Mouse (Mus musculus) cortical plate, adult 2 months (tissue): Measurements from ENCODE around the gene Ptpn14.

ENCODE experiments used
- CTCF ChIP-seq: fragments of 200-500 bp; IDR thresholded peaks from 2 replicates; pipeline ENCODE4 v1.5.1; 2011; ENCODE audit warnings: mild to moderate bottlenecking, control low read depth, low read length; ENCODE audit not compliant: insufficient read depth; ENCODE audit errors: extremely low read depth
- POLR2A ChIP-seq: fragments of 200-500 bp; IDR thresholded peaks from 2 replicates; pipeline ENCODE4 v1.6.1; 2011; ENCODE audit warnings: mild to moderate bottlenecking, low read length, control low read depth; ENCODE audit not compliant: insufficient read depth; ENCODE audit errors: extremely low read depth

GRCm38 (mm10) chr1:189729141-189729815 lies 1.2 kb downstream of the Ptpn14 start:
- TF ChIP-seq CTCF (no peak), POLR2A (no peak)
